Mouse (Mus musculus): Measurements from ENCODE around the gene Tox3. TPM values are rescaled to one million over a fixed set of nuclear protein-coding genes. Genes with fewer than 3 reads are reported as not detected.

Tox3 gene
- polyA plus RNA-seq, 1 experiment: not detected

- Histone ChIP-seq H3K4me3 (no peak overlapping the region), H3K79me2 (ENCODE audit: control insufficient read depth, insufficient read depth) (no peaks in the 10 kb centered on the region), H3K4me2 (ENCODE audit: low read depth) (no peak overlapping the region), H3K36me3 (ENCODE audit: control insufficient read depth, insufficient read depth) (no peaks in the 10 kb centered on the region), H3K27me3 (ENCODE audit: control insufficient read depth, insufficient read depth, insufficient read length) (no peaks in the 10 kb centered on the region), H3ac (ENCODE audit: control insufficient read depth, insufficient read length) (no peak overlapping the region)
- TF ChIP-seq E2F4 (IDR thresholded peaks at IDR 0.05; ENCODE audit: insufficient read depth) (no peak), TCF12 (IDR thresholded peaks at IDR 0.05; ENCODE audit: insufficient read depth, poor library complexity, severe bottlenecking) (no peak), TCF3 (IDR thresholded peaks at IDR 0.05; ENCODE audit: insufficient read length, low read depth) (no peak), USF1 (IDR thresholded peaks at IDR 0.05; ENCODE audit: low read depth) (no peak), MYOD1 (IDR thresholded peaks at IDR 0.05; ENCODE audit: control insufficient read depth in 1 of 3, insufficient read length in 2 of 3, low read depth in 2 of 3) (no peak), REST (IDR thresholded peaks at IDR 0.05; ENCODE audit: insufficient read depth, insufficient read length) (no peak), POLR2A (IDR thresholded peaks at IDR 0.05; ENCODE audit: insufficient read length, low read depth) (no peak), MYOG (IDR thresholded peaks at IDR 0.05; ENCODE audit: control insufficient read depth in 1 of 3, insufficient read depth in 1 of 3, insufficient read length in 2 of 3, low read depth in 2 of 3) (no peak), POLR2AphosphoS2 (IDR thresholded peaks at IDR 0.05; ENCODE audit: insufficient read length, low read depth) (no peak), SRF (IDR thresholded peaks at IDR 0.05; ENCODE audit: control insufficient read depth, insufficient read length, low read depth) (no peak), MAX (IDR thresholded peaks at IDR 0.05; ENCODE audit: low read depth) (no peak), CEBPB (IDR thresholded peaks at IDR 0.05; ENCODE audit: insufficient read depth, poor library complexity, severe bottlenecking) (no peak)
Observed at GRCm38 (mm10) chr8:90273182-90273581, 75.0 kb downstream of the Tox3 start.

GRCm38 (mm10) chr8:90271920-90272319 lies 76.2 kb downstream of the Tox3 start:
- TF ChIP-seq SRF (IDR thresholded peaks at IDR 0.05; ENCODE audit: control insufficient read depth, insufficient read length, low read depth): no peak
- no peak for TF ChIP-seq MYOG (IDR thresholded peaks at IDR 0.05; ENCODE audit: control insufficient read depth in 1 of 3, insufficient read depth in 1 of 3, insufficient read length in 2 of 3, low read depth in 2 of 3)
- TF ChIP-seq USF1 (IDR thresholded peaks at IDR 0.05; ENCODE audit: low read depth): no peak
- no peak for TF ChIP-seq POLR2A (IDR thresholded peaks at IDR 0.05; ENCODE audit: insufficient read length, low read depth)
- no peak for TF ChIP-seq TCF3 (IDR thresholded peaks at IDR 0.05; ENCODE audit: insufficient read length, low read depth)
- TF ChIP-seq REST (IDR thresholded peaks at IDR 0.05; ENCODE audit: insufficient read depth, insufficient read length): no peak
- no peak for TF ChIP-seq MAX (IDR thresholded peaks at IDR 0.05; ENCODE audit: low read depth)
- no peak for TF ChIP-seq TCF12 (IDR thresholded peaks at IDR 0.05; ENCODE audit: insufficient read depth, poor library complexity, severe bottlenecking)
- TF ChIP-seq POLR2AphosphoS2 (IDR thresholded peaks at IDR 0.05; ENCODE audit: insufficient read length, low read depth): no peak
- TF ChIP-seq CEBPB (IDR thresholded peaks at IDR 0.05; ENCODE audit: insufficient read depth, poor library complexity, severe bottlenecking): no peak
- TF ChIP-seq E2F4 (IDR thresholded peaks at IDR 0.05; ENCODE audit: insufficient read depth): no peak
- TF ChIP-seq MYOD1 (IDR thresholded peaks at IDR 0.05; ENCODE audit: control insufficient read depth in 1 of 3, insufficient read length in 2 of 3, low read depth in 2 of 3): no peak
- H3K4me2 ChIP-seq (ENCODE audit: low read depth): no peak overlapping the region

GRCm38 (mm10) chr8:90267698-90268256 lies 80.4 kb downstream of the Tox3 start:
- H3K36me3 ChIP-seq (ENCODE audit: control insufficient read depth, insufficient read depth): no peaks in the 10 kb centered on the region
- no peak overlapping the region for H3K4me2 ChIP-seq (ENCODE audit: low read depth)
- H3K27me3 ChIP-seq (ENCODE audit: control insufficient read depth, insufficient read depth, insufficient read length): no peaks in the 10 kb centered on the region
- no peak overlapping the region for H3ac ChIP-seq (ENCODE audit: control insufficient read depth, insufficient read length)
- H3K79me2 ChIP-seq (ENCODE audit: control insufficient read depth, insufficient read depth): no peaks in the 10 kb centered on the region
- H3K4me3 ChIP-seq: no peak overlapping the region
- TF ChIP-seq TCF12 (IDR thresholded peaks at IDR 0.05; ENCODE audit: insufficient read depth, poor library complexity, severe bottlenecking) (no peak), MYOG (IDR thresholded peaks at IDR 0.05; ENCODE audit: control insufficient read depth in 1 of 3, insufficient read depth in 1 of 3, insufficient read length in 2 of 3, low read depth in 2 of 3) (no peak), REST (IDR thresholded peaks at IDR 0.05; ENCODE audit: insufficient read depth, insufficient read length) (no peak), USF1 (IDR thresholded peaks at IDR 0.05; ENCODE audit: low read depth) (no peak), POLR2AphosphoS2 (IDR thresholded peaks at IDR 0.05; ENCODE audit: insufficient read length, low read depth) (no peak), SRF (IDR thresholded peaks at IDR 0.05; ENCODE audit: control insufficient read depth, insufficient read length, low read depth) (no peak), E2F4 (IDR thresholded peaks at IDR 0.05; ENCODE audit: insufficient read depth) (no peak), TCF3 (IDR thresholded peaks at IDR 0.05; ENCODE audit: insufficient read length, low read depth) (no peak), CEBPB (IDR thresholded peaks at IDR 0.05; ENCODE audit: insufficient read depth, poor library complexity, severe bottlenecking) (no peak), POLR2A (IDR thresholded peaks at IDR 0.05; ENCODE audit: insufficient read length, low read depth) (no peak), MYOD1 (IDR thresholded peaks at IDR 0.05; ENCODE audit: control insufficient read depth in 1 of 3, insufficient read length in 2 of 3, low read depth in 2 of 3) (no peak), MAX (IDR thresholded peaks at IDR 0.05; ENCODE audit: low read depth) (no peak)

More at GRCm38 (mm10) chr8:90271920-90272319, 76.2 kb downstream of the Tox3 start:
- H3K27me3 ChIP-seq (ENCODE audit: control insufficient read depth, insufficient read depth, insufficient read length): no peaks in the 10 kb centered on the region
- no peak overlapping the region for H3ac ChIP-seq (ENCODE audit: control insufficient read depth, insufficient read length)
- H3K36me3 ChIP-seq (ENCODE audit: control insufficient read depth, insufficient read depth): no peaks in the 10 kb centered on the region
- no peak overlapping the region for H3K4me3 ChIP-seq
- no peaks in the 10 kb centered on the region for H3K79me2 ChIP-seq (ENCODE audit: control insufficient read depth, insufficient read depth)

GRCm38 (mm10) chr8:90266986-90267385 lies 81.2 kb downstream of the Tox3 start:
- H3K36me3 ChIP-seq (ENCODE audit: control insufficient read depth, insufficient read depth): no peaks in the 10 kb centered on the region
- no peaks in the 10 kb centered on the region for H3K79me2 ChIP-seq (ENCODE audit: control insufficient read depth, insufficient read depth)
- H3ac ChIP-seq (ENCODE audit: control insufficient read depth, insufficient read length): no peak overlapping the region
- no peak overlapping the region for H3K4me2 ChIP-seq (ENCODE audit: low read depth)
- no peak overlapping the region for H3K4me3 ChIP-seq
- no peak for TF ChIP-seq CEBPB (IDR thresholded peaks at IDR 0.05; ENCODE audit: insufficient read depth, poor library complexity, severe bottlenecking)
- no peak for TF ChIP-seq MYOG (IDR thresholded peaks at IDR 0.05; ENCODE audit: control insufficient read depth in 1 of 3, insufficient read depth in 1 of 3, insufficient read length in 2 of 3, low read depth in 2 of 3)
- no peak for TF ChIP-seq SRF (IDR thresholded peaks at IDR 0.05; ENCODE audit: control insufficient read depth, insufficient read length, low read depth)
- TF ChIP-seq MAX (IDR thresholded peaks at IDR 0.05; ENCODE audit: low read depth): no peak
- TF ChIP-seq E2F4 (IDR thresholded peaks at IDR 0.05; ENCODE audit: insufficient read depth): no peak
- no peak for TF ChIP-seq TCF3 (IDR thresholded peaks at IDR 0.05; ENCODE audit: insufficient read length, low read depth)
- no peak for TF ChIP-seq MYOD1 (IDR thresholded peaks at IDR 0.05; ENCODE audit: control insufficient read depth in 1 of 3, insufficient read length in 2 of 3, low read depth in 2 of 3)
- TF ChIP-seq POLR2A (IDR thresholded peaks at IDR 0.05; ENCODE audit: insufficient read length, low read depth): no peak
- no peak for TF ChIP-seq POLR2AphosphoS2 (IDR thresholded peaks at IDR 0.05; ENCODE audit: insufficient read length, low read depth)
- H3K27me3 ChIP-seq (ENCODE audit: control insufficient read depth, insufficient read depth, insufficient read length): no peaks in the 10 kb centered on the region
